Mouse (Mus musculus) B cell, adult 62 days (primary cell): Measurements from ENCODE around the gene Atp8a1. TPM values are rescaled to one million over a fixed set of nuclear protein-coding genes. Genes with fewer than 3 reads are reported as not detected.

Source experiments
- total RNA-seq: library from RNA; stranded (reverse); gene quantifications from 4 replicates; pipeline ENCODE4 v1.2.4, GENCODE M21; 2023

Atp8a1 gene
- 117 to 133 TPM (median 125 TPM) in 4 replicates for total RNA-seq

DNA sequence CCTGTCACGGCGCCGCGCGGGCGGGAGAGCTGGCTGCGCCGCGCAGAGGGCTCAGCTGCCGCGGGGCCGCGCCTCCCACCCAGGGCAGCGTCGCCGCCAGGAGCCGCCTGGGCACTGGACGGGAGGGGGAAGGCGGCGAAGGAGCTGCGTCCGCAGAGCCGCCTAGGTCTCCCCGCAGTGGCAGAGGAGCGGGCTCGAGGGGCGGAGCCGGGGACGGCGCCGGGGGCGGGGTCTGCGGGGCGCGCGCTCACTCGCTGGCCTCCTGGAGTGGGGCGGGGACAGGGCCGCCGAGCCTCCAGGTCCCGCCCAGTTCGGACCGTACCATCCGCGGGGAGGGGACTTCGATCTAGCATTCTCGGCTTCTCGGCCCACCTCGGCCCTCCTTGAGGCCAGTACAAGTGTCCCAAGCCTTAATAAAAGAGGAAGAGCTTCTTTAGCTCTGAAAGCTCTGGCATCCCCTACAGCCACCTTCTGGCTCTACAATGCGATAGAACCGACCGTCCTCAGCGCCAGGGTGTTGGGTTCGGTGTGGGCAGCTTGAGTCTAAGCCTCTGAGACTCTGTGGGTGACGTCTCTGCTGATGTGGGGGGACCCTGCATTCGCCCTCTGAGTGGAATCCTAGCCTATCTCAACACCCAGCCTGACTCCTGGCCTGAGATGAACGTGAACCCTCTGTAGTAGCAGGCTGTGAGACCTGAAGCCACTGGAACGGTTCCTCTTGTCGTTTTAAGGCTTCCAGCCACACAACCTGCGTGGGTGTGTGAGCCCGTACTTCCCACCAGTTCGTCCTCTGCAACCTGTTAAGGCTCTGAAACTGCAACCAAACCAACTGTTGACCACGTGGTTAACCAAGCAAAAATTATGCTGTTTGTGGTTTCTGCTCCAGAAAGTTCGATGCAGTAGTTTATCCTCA, at the start of gene Atp8a1:
Atp8a1 (minus strand) TSS at position 182 of the 913 bp plus-strand sequence.

DNA sequence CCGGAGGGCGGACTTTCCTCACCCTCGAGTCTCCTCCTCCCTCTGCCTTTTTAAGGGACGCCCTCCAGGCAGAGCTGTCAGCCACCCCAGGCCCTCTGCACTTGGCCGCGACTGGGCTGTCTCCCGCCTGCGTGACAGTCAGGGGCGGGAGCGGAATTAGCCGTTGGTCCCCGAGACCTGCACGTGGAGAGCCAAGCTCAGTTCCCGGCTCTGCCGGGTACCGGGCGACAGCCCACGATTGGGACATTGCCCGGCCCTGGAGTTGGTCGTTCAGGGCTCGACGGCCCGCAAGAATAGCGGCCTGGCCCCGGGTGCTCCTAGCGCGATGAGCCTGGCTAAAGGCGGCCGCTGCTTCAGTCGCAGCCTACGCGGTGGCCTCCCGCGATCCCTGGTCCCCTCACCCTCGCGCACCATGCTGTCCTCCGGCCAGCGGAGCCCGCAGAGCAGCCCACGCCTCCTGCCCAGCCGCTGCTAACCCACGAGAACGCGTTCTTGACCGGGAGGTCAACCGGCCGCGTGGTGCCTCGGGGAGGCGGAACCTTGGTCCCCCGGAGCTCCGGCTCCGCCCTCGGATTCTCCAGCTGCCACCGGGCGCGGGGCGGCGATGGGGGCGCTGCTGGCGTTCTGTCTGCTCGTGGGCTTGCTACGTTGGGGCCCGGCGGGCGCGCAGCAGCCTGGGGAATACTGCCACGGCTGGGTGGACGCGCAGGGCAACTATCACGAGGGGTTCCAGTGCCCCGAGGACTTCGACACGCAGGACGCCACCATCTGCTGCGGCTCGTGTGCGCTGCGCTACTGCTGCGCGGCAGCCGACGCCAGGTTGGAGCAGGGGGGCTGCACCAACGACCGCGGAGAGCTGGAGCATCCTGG, 239.2 kb downstream of the Atp8a1 start, which contains the start of gene Shisa3:
Shisa3 (plus strand) TSS at position 79 of the 870 bp plus-strand sequence.

Other genes starting within 250 kb of the Atp8a1 start
- not detected in 4 replicates for gene Shisa3, start 239.6 kb downstream of the Atp8a1 start, total RNA-seq
- gene Gm5108, start 94.2 kb upstream of the Atp8a1 start, total RNA-seq = not detected in 4 replicates
- not detected in 4 replicates for gene Gm21905, start 99.0 kb upstream of the Atp8a1 start, total RNA-seq
- not detected in 4 replicates for gene Grxcr1, start 184.4 kb upstream of the Atp8a1 start, total RNA-seq